Mouse (Mus musculus) MEL (cell line): ENCODE measurements at regions not wholly inside any gene's neighbourhood (a gene's known extent, or its start where the extent isn't known, plus 50 kb on each side); places are given as distances from the start of the nearest gene placed in this dataset.

Experiments used
- DNase-seq: peaks from one replicate; pipeline ENCODE4 v3.0.0; 2011; ENCODE audit warnings: low read depth, low spot score
- H3K27ac ChIP-seq: 2 replicates; pipeline ENCODE4 v1.5.1; 2012; ENCODE audit warnings: low read depth, mild to moderate bottlenecking, control low read depth, low read length, moderate library complexity; ENCODE audit not compliant: control insufficient read depth
- H3K27me3 ChIP-seq, 2 experiments: fragments of 150-350 bp in 1 of 2; sonication (generic) in 1 of 2; 2 replicates each; pipeline ENCODE4 v1.6.1; 2012; ENCODE audit warnings: low read length in 2 of 2, mild to moderate bottlenecking in 2 of 2, improper control_type of control experiment in 1 of 2, moderate library complexity in 1 of 2; ENCODE audit not compliant: insufficient read depth in 2 of 2, control insufficient read depth in 1 of 2
- H3K36me3 ChIP-seq, 2 experiments: 2 replicates each; pipeline ENCODE4 v1.6.1; 2012 to 2014; ENCODE audit warnings: low read length in 2 of 2, improper control_type of control experiment in 1 of 2, inconsistent platforms in 1 of 2, mild to moderate bottlenecking in 1 of 2; ENCODE audit not compliant: insufficient read depth in 2 of 2, control insufficient read depth in 1 of 2
- H3K4me1 ChIP-seq, 2 experiments: fragments of 150-350 bp in 1 of 2; sonication (generic) in 1 of 2; 2 replicates each; pipeline ENCODE4 v1.6.1; 2012; ENCODE audit warnings: low read length in 2 of 2, improper control_type of control experiment in 1 of 2, mild to moderate bottlenecking in 1 of 2; ENCODE audit not compliant: insufficient read depth in 2 of 2, control insufficient read depth in 1 of 2
- H3K4me3 ChIP-seq, 2 experiments: fragments of 150-350 bp in 1 of 2; sonication (generic) in 1 of 2; 2 replicates each; pipeline ENCODE4 v1.5.1; 2012; ENCODE audit warnings: low read depth in 2 of 2, low read length in 2 of 2, mild to moderate bottlenecking in 2 of 2, moderate library complexity in 2 of 2, control low read depth in 1 of 2, improper control_type of control experiment in 1 of 2; ENCODE audit not compliant: control insufficient read depth in 1 of 2, insufficient read depth in 1 of 2
- H3K79me2 ChIP-seq: 2 replicates; pipeline ENCODE4 v1.6.1; 2012; ENCODE audit warnings: mild to moderate bottlenecking, low read length, moderate library complexity; ENCODE audit not compliant: control insufficient read depth, poor library complexity, insufficient read depth
- H3K9ac ChIP-seq: 2 replicates; pipeline ENCODE4 v1.6.1; 2012; ENCODE audit warnings: low read depth, mild to moderate bottlenecking, control low read depth, low read length, moderate library complexity; ENCODE audit not compliant: control insufficient read depth, poor library complexity, severe bottlenecking
- H3K9me3 ChIP-seq: fragments of 150-350 bp; sonication (generic); replicated peaks from 2 replicates; pipeline ENCODE4 v1.6.1; 2012; ENCODE audit warnings: mild to moderate bottlenecking, low read length, improper control_type of control experiment, moderate library complexity; ENCODE audit not compliant: insufficient read depth
- BHLHE40 ChIP-seq: IDR thresholded peaks from 2 replicates; pipeline ENCODE4 v1.6.1; 2012; ENCODE audit warnings: low read depth, mild to moderate bottlenecking, inconsistent platforms, low read length, improper control_type of control experiment, borderline replicate concordance
- CHD1 ChIP-seq: IDR thresholded peaks from 2 replicates; pipeline ENCODE4 v1.6.1; 2012; ENCODE audit warnings: low read depth, mild to moderate bottlenecking, inconsistent platforms, low read length, improper control_type of control experiment
- CHD2 ChIP-seq: IDR thresholded peaks from 2 replicates; pipeline ENCODE4 v1.6.1; 2011; ENCODE audit warnings: low read length, improper control_type of control experiment
- E2F4 ChIP-seq: IDR thresholded peaks from 2 replicates; pipeline ENCODE4 v1.6.1; 2011; ENCODE audit warnings: low read depth, low read length, improper control_type of control experiment, borderline replicate concordance
- ELF1 ChIP-seq: IDR thresholded peaks from 2 replicates; pipeline ENCODE4 v1.6.1; 2014; ENCODE audit warnings: low read depth, mild to moderate bottlenecking, inconsistent platforms, low read length, improper control_type of control experiment, moderate library complexity
- EP300 ChIP-seq, 2 experiments: IDR thresholded peaks; 2 replicates each; pipeline ENCODE4 v1.6.1; 2011; ENCODE audit warnings: improper control_type of control experiment in 2 of 2, low read length in 2 of 2, low read depth in 1 of 2, mild to moderate bottlenecking in 1 of 2
- JUND ChIP-seq: IDR thresholded peaks from 2 replicates; pipeline ENCODE4 v1.6.1; 2011; ENCODE audit warnings: low read depth, mild to moderate bottlenecking, improper control_type of control experiment, low read length
- MAX ChIP-seq: IDR thresholded peaks from 2 replicates; pipeline ENCODE4 v1.6.1; 2011; ENCODE audit warnings: low read length, improper control_type of control experiment
- MEF2A ChIP-seq: IDR thresholded peaks from 2 replicates; pipeline ENCODE4 v1.6.1; 2014; ENCODE audit warnings: low read depth, mild to moderate bottlenecking, inconsistent platforms, low read length, improper control_type of control experiment; ENCODE audit not compliant: poor library complexity, insufficient replicate concordance, severe bottlenecking; ENCODE audit errors: extremely low read depth
- NELFE ChIP-seq: IDR thresholded peaks from 2 replicates; pipeline ENCODE4 v1.6.1; 2011; ENCODE audit warnings: low read depth, low read length, improper control_type of control experiment
- POLR2A ChIP-seq, 2 experiments: IDR thresholded peaks; 2 replicates each; pipeline ENCODE4 v1.6.1; 2011 to 2012; ENCODE audit warnings: low read length in 2 of 2, mild to moderate bottlenecking in 2 of 2, control low read depth in 1 of 2, improper control_type of control experiment in 1 of 2, low read depth in 1 of 2, moderate library complexity in 1 of 2; ENCODE audit not compliant: control insufficient read depth in 1 of 2, insufficient read depth in 1 of 2, poor library complexity in 1 of 2
- POLR2AphosphoS5 ChIP-seq: IDR thresholded peaks from 2 replicates; pipeline ENCODE4 v1.6.1; 2012; ENCODE audit warnings: low read depth, borderline replicate concordance, mild to moderate bottlenecking, inconsistent platforms, low read length, moderate library complexity, mixed read lengths
- RCOR1 ChIP-seq: IDR thresholded peaks from 2 replicates; pipeline ENCODE4 v1.6.1; 2012; ENCODE audit warnings: low read depth, mild to moderate bottlenecking, inconsistent platforms, low read length, improper control_type of control experiment
- SMC3 ChIP-seq: IDR thresholded peaks from 2 replicates; pipeline ENCODE4 v1.6.1; 2011; ENCODE audit warnings: low read depth, low read length, improper control_type of control experiment
- TAL1 ChIP-seq: IDR thresholded peaks from 2 replicates; pipeline ENCODE4 v1.6.1; 2012; ENCODE audit warnings: mild to moderate bottlenecking, inconsistent platforms, low read length, moderate library complexity, mixed read lengths
- TCF12 ChIP-seq: IDR thresholded peaks from 2 replicates; pipeline ENCODE4 v1.6.1; 2014; ENCODE audit warnings: low read depth, mild to moderate bottlenecking, inconsistent platforms, low read length, improper control_type of control experiment, moderate library complexity
- USF2 ChIP-seq, 2 experiments: IDR thresholded peaks; 2 replicates each; pipeline ENCODE4 v1.6.1; 2011 to 2012; ENCODE audit warnings: improper control_type of control experiment in 2 of 2, low read length in 2 of 2, borderline replicate concordance in 1 of 2, inconsistent platforms in 1 of 2, low read depth in 1 of 2, mild to moderate bottlenecking in 1 of 2; ENCODE audit not compliant: insufficient read depth in 1 of 2
- ZC3H11A ChIP-seq: IDR thresholded peaks from 2 replicates; pipeline ENCODE4 v1.6.1; 2012; ENCODE audit warnings: low read depth, mild to moderate bottlenecking, inconsistent platforms, low read length, improper control_type of control experiment
- ZKSCAN1 ChIP-seq: IDR thresholded peaks from 2 replicates; pipeline ENCODE4 v1.6.1; 2012; ENCODE audit warnings: low read depth, mild to moderate bottlenecking, inconsistent platforms, low read length, improper control_type of control experiment, moderate library complexity

GRCm38 (mm10) chr12:31184217-31184975, 56.2 kb upstream of the Gm6993 start:
- Histone ChIP-seq H3K79me2 (no peaks in the 10 kb centered on the region), H3K9me3 (no peaks in the 10 kb centered on the region), H3K4me1 (no peaks in the 10 kb centered on the region), H3K36me3 (no peaks in the 10 kb centered on the region), H3K27me3 (no peaks in the 10 kb centered on the region; a peak in 1 of 4 replicates)
- TF ChIP-seq USF2 (IDR thresholded peaks at IDR 0.05; ENCODE audit: borderline replicate concordance in 1 of 2, insufficient read depth in 1 of 2, low read depth in 1 of 2, low read length in 2 of 2) (no peak), MAX (no peak), E2F4 (no peak), SMC3 (no peak)
- TF ChIP-seq, all 39 proteins: peak for 0
- Histone ChIP-seq H3K9ac (no peak overlapping the region), H3K27ac (no peak overlapping the region), H3K4me3 (no peak overlapping the region)
- DNase-seq = no peak

GRCm38 (mm10) chr12:31185177-31185932, 55.2 kb upstream of the Gm6993 start:
- H3K4me1 ChIP-seq = no peaks in the 10 kb centered on the region
- no peak overlapping the region for H3K27ac ChIP-seq
- H3K4me3 ChIP-seq = no peak overlapping the region
- DNase-seq = no peak
- H3K9me3 ChIP-seq = no peaks in the 10 kb centered on the region
- no peaks in the 10 kb centered on the region for H3K79me2 ChIP-seq
- TF ChIP-seq POLR2A (IDR thresholded peaks at IDR 0.05; ENCODE audit: control insufficient read depth in 1 of 2, insufficient read depth in 1 of 2, low read depth in 1 of 2, low read length in 2 of 2, poor library complexity in 1 of 2) (no peak), ZC3H11A (no peak), POLR2AphosphoS5 (no peak), JUND (no peak), TAL1 (no peak), CHD1 (no peak), ZKSCAN1 (no peak), CHD2 (no peak), EP300 (IDR thresholded peaks at IDR 0.05; ENCODE audit: low read depth in 1 of 2, low read length in 2 of 2) (no peak), MEF2A (no peak), RCOR1 (no peak), BHLHE40 (no peak), USF2 (IDR thresholded peaks at IDR 0.05; ENCODE audit: borderline replicate concordance in 1 of 2, insufficient read depth in 1 of 2, low read depth in 1 of 2, low read length in 2 of 2) (no peak), TCF12 (no peak), ELF1 (no peak), NELFE (no peak)
- TF ChIP-seq, all 39 proteins: peak for 0
- no peak overlapping the region for H3K9ac ChIP-seq
- no peaks in the 10 kb centered on the region for H3K36me3 ChIP-seq
- H3K27me3 ChIP-seq = no peaks in the 10 kb centered on the region; a peak in 1 of 4 replicates
